Mouse (Mus musculus): ENCODE data around the gene Mapt.

Mapt gene

DNA sequence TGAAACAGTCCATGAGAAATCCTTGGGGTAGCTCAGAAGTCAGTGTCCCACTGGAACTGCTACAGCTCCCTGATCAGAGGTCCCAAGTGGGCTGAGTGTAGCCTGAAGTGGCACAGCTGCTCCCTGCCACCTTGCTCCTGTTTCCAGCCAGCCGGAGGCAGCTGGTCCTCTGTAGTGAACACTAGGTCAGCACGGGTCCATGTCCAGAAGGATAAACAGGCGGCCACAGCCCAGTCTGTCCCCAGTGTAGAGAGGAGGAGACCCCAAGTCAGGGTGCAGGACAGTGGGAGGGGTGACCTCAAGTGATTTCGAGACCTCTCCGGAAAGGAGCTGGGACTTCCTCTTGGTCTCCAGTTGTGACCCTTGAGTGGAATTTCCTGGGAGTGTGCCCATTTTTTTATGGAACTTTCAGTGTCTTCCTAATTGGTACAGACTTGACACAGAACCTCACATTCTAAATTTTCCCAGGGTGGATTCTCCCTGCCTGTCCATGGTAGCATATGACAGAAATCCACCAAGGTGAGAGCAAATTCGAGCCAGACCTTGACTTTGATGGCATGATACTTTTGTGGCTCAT is 16.0 kb downstream of the Mapt start:
- DNase-seq (ENCODE audit: low read depth, low spot score), result no peak
- Histone ChIP-seq H3K36me3 (ENCODE audit: control insufficient read depth, insufficient read depth, low read length, poor library complexity, severe bottlenecking) (no peaks in the 10 kb centered on the region), H3K27me3 (ENCODE audit: control insufficient read depth, insufficient read depth, low read length, poor library complexity, severe bottlenecking) (no peaks in the 10 kb centered on the region)

DNA sequence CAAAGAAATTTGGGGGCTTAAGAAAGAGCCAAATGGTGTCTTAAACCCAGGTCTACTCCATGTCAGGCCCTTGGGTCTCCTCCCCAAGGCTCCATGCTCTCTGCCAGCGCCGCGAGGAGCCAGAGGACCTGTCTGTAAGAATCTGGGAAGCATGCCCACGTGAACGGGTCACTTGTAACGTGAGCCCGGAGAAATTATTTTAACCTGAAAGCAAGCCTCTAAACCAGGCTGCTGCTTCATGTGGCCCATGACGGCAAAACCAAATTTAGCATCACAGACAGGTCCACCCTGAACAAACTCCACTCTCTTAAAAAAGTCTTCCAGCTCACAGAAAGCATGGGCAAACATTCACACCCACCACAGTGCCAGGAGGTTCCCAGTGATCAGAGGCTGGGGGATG is 18.2 kb downstream of the Mapt start:
- Histone ChIP-seq H3K36me3 (ENCODE audit: control insufficient read depth, insufficient read depth, low read length, poor library complexity, severe bottlenecking) (no peaks in the 10 kb centered on the region), H3K27me3 (ENCODE audit: control insufficient read depth, insufficient read depth, low read length, poor library complexity, severe bottlenecking) (no peaks in the 10 kb centered on the region)
- no peak for DNase-seq (ENCODE audit: low read depth, low spot score)

- H3K27me3 ChIP-seq (ENCODE audit: control insufficient read depth, insufficient read depth, low read length, poor library complexity, severe bottlenecking), result no peaks in the 10 kb centered on the region
- no peak for DNase-seq (ENCODE audit: low read depth, low spot score)
- H3K36me3 ChIP-seq (ENCODE audit: control insufficient read depth, insufficient read depth, low read length, poor library complexity, severe bottlenecking), result no peaks in the 10 kb centered on the region
Observed at GRCm38 (mm10) chr11:104251121-104251520, 19.9 kb downstream of the Mapt start.

GRCm38 (mm10) chr11:104252094-104252493 is 20.9 kb downstream of the Mapt start:
- Histone ChIP-seq H3K36me3 (ENCODE audit: control insufficient read depth, insufficient read depth, low read length, poor library complexity, severe bottlenecking) (no peaks in the 10 kb centered on the region), H3K27me3 (ENCODE audit: control insufficient read depth, insufficient read depth, low read length, poor library complexity, severe bottlenecking) (no peaks in the 10 kb centered on the region)
- DNase-seq (ENCODE audit: low read depth, low spot score), result no peak

DNA sequence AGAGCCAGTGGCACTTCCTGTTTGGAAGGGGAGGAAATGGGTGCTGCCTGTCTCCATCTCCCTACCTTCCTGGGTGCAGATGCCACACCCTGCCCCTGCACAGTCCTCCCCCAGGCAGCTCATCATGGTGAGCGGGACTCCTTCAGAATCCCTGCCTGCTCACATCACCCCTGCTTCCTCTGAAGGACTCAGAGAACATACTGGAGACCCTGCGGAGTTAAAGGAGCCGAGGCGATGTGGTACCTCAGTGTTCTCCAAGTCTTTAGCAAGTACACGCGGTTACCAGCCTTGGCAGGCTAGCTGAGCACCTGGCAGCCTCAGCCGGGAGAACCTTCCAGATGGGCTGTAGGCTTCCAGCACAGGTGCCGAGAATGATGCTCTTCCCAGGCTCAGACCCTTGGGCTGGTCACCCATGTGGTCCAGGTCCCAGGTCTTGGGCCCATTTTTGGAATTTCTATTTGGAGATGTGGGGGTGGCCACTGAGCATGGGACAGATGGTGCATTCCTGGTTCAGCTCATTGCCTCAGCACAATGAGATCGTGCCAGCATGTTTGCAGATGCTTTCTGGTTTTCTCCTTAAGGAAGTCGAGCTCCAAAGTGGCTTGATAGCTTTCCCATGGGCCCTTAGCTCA is 23.3 kb downstream of the Mapt start:
- no peaks in the 10 kb centered on the region for H3K27me3 ChIP-seq (ENCODE audit: control insufficient read depth, insufficient read depth, low read length, poor library complexity, severe bottlenecking)
- H3K36me3 ChIP-seq (ENCODE audit: control insufficient read depth, insufficient read depth, low read length, poor library complexity, severe bottlenecking), result no peaks in the 10 kb centered on the region
- no peak for DNase-seq (ENCODE audit: low read depth, low spot score)

- DNase-seq (ENCODE audit: low read depth, low spot score), result no peak
- no peaks in the 10 kb centered on the region for H3K27me3 ChIP-seq (ENCODE audit: control insufficient read depth, insufficient read depth, low read length, poor library complexity, severe bottlenecking)
- no peaks in the 10 kb centered on the region for H3K36me3 ChIP-seq (ENCODE audit: control insufficient read depth, insufficient read depth, low read length, poor library complexity, severe bottlenecking)
Observed at GRCm38 (mm10) chr11:104256179-104256578, 25.0 kb downstream of the Mapt start.

DNA sequence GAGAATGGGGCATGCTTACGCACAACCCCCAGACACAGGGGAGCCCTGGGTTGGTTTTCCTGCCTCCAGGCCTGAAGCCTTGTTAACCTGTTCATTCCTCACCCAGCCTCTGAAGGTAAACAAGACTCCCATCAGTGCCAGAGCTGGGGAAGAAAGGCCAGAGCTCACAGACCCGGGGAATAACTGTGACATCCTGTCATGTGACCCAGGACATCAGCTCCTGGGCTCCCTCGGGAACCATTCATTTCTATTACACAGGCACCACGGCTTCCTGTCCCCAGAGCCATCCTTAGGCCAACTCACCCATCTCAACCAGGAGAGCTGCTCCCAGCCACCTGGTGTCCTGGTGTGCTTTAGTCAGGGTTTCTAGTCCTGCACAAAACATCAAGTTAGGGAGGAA is 27.8 kb downstream of the Mapt start:
- DNase-seq (ENCODE audit: low read depth, low spot score), result no peak
- no peaks in the 10 kb centered on the region for H3K27me3 ChIP-seq (ENCODE audit: control insufficient read depth, insufficient read depth, low read length, poor library complexity, severe bottlenecking)

GRCm38 (mm10) chr11:104264683-104265082 is 33.5 kb downstream of the Mapt start:
- DNase-seq (ENCODE audit: low read depth, low spot score), result no peak
- no peaks in the 10 kb centered on the region for H3K36me3 ChIP-seq (ENCODE audit: control insufficient read depth, insufficient read depth, low read length, poor library complexity, severe bottlenecking)

More for the DNA sequence above, 27.8 kb downstream of the Mapt start:
- no peaks in the 10 kb centered on the region for H3K36me3 ChIP-seq (ENCODE audit: control insufficient read depth, insufficient read depth, low read length, poor library complexity, severe bottlenecking)

GRCm38 (mm10) chr11:104265669-104266068 is 34.5 kb downstream of the Mapt start:
- no peak for DNase-seq (ENCODE audit: low read depth, low spot score)
- no peaks in the 10 kb centered on the region for H3K36me3 ChIP-seq (ENCODE audit: control insufficient read depth, insufficient read depth, low read length, poor library complexity, severe bottlenecking)
- no peaks in the 10 kb centered on the region for H3K27me3 ChIP-seq (ENCODE audit: control insufficient read depth, insufficient read depth, low read length, poor library complexity, severe bottlenecking)

More at GRCm38 (mm10) chr11:104264683-104265082, 33.5 kb downstream of the Mapt start:
- H3K27me3 ChIP-seq (ENCODE audit: control insufficient read depth, insufficient read depth, low read length, poor library complexity, severe bottlenecking), result no peaks in the 10 kb centered on the region

- DNase-seq (ENCODE audit: low read depth, low spot score), result no peak
- Histone ChIP-seq H3K36me3 (ENCODE audit: control insufficient read depth, insufficient read depth, low read length, poor library complexity, severe bottlenecking) (no peaks in the 10 kb centered on the region), H3K27me3 (ENCODE audit: control insufficient read depth, insufficient read depth, low read length, poor library complexity, severe bottlenecking) (no peaks in the 10 kb centered on the region)
Observed at GRCm38 (mm10) chr11:104267380-104267779, 36.2 kb downstream of the Mapt start.

DNA sequence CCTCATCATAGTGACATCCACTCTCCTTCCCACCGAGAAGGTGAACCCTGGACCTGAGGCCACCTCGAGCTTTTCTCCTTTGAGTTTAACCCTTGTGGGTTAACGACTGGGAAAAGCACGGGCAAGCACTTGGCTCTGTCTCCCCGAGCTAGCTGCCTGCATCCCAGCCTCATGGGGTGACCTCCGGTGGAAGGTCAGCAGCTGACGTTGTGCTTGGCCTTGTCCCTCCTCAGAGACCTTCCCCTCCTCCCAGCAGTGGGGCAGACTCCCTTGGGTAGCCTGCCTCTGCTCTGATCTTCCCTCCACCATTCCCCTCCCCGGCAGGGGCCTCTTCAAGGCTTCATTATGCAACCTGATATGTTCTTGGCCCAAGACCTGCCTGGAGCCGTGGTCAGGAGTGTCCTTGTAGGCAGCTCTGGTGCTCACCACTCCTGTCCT is 38.2 kb downstream of the Mapt start:
- no peaks in the 10 kb centered on the region for H3K36me3 ChIP-seq (ENCODE audit: control insufficient read depth, insufficient read depth, low read length, poor library complexity, severe bottlenecking)
- no peaks in the 10 kb centered on the region for H3K27me3 ChIP-seq (ENCODE audit: control insufficient read depth, insufficient read depth, low read length, poor library complexity, severe bottlenecking)
- DNase-seq (ENCODE audit: low read depth, low spot score), result no peak

DNA sequence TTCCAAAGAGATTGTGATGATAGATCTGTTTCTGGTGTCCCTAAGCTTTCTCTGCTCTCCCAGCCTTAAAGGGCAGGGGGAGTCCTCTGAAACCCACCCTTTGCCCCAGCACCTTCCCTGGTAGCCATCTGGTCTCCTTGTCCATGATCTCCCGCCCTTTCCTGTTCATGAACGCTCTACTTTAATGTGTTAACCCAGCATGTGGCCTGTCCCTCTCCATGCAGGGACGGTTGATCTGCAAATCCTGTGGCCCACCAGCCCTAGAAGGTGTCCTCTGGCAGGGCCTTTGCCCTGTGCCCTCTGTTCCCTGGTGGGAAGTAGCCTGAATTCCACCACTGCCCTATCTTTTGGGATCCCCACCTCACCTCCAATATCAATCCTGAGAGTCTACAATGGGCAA is 39.3 kb downstream of the Mapt start:
- no peak for DNase-seq (ENCODE audit: low read depth, low spot score)
- Histone ChIP-seq H3K27me3 (ENCODE audit: control insufficient read depth, insufficient read depth, low read length, poor library complexity, severe bottlenecking) (no peaks in the 10 kb centered on the region), H3K36me3 (ENCODE audit: control insufficient read depth, insufficient read depth, low read length, poor library complexity, severe bottlenecking) (no peaks in the 10 kb centered on the region)

- H3K36me3 ChIP-seq (ENCODE audit: control insufficient read depth, insufficient read depth, low read length, poor library complexity, severe bottlenecking), result no peaks in the 10 kb centered on the region
Observed at GRCm38 (mm10) chr11:104270876-104271275, 39.7 kb downstream of the Mapt start.

GRCm38 (mm10) chr11:104271876-104272275 is 40.7 kb downstream of the Mapt start:
- no peak for DNase-seq (ENCODE audit: low read depth, low spot score)
- Histone ChIP-seq H3K36me3 (ENCODE audit: control insufficient read depth, insufficient read depth, low read length, poor library complexity, severe bottlenecking) (no peaks in the 10 kb centered on the region), H3K27me3 (ENCODE audit: control insufficient read depth, insufficient read depth, low read length, poor library complexity, severe bottlenecking) (no peaks in the 10 kb centered on the region)

More at GRCm38 (mm10) chr11:104270876-104271275, 39.7 kb downstream of the Mapt start:
- H3K27me3 ChIP-seq (ENCODE audit: control insufficient read depth, insufficient read depth, low read length, poor library complexity, severe bottlenecking), result no peaks in the 10 kb centered on the region
- DNase-seq (ENCODE audit: low read depth, low spot score), result no peak

DNA sequence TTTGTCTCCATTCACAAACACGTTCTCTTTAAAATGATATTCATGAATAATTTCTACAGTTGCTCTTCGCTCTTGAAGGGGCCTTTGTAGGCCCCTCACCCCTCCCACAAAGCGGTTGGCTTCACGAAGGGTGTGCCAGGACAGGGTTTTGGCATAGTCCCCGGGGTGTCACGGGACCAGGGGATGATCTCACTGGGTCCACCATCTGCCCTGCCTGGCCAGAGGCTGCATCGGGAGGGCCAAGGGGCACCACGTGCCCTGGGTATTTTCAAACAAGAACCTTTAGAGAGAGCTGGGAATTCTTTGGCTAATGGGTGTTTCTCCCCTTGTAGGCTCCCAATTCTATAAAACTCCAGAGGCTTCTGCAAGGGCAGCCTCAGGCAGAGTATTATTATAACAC is 41.2 kb downstream of the Mapt start:
- Histone ChIP-seq H3K36me3 (ENCODE audit: control insufficient read depth, insufficient read depth, low read length, poor library complexity, severe bottlenecking) (no peaks in the 10 kb centered on the region), H3K27me3 (ENCODE audit: control insufficient read depth, insufficient read depth, low read length, poor library complexity, severe bottlenecking) (no peaks in the 10 kb centered on the region)
- DNase-seq (ENCODE audit: low read depth, low spot score), result no peak

- H3K27me3 ChIP-seq (ENCODE audit: control insufficient read depth, insufficient read depth, low read length, poor library complexity, severe bottlenecking), result no peaks in the 10 kb centered on the region
- no peak for DNase-seq (ENCODE audit: low read depth, low spot score)
- H3K36me3 ChIP-seq (ENCODE audit: control insufficient read depth, insufficient read depth, low read length, poor library complexity, severe bottlenecking), result no peaks in the 10 kb centered on the region
Observed at GRCm38 (mm10) chr11:104275765-104276164, 44.6 kb downstream of the Mapt start.
